Comparison of ENCODE assay signal across 9 mouse cellular contexts in the genomic region with DNA sequence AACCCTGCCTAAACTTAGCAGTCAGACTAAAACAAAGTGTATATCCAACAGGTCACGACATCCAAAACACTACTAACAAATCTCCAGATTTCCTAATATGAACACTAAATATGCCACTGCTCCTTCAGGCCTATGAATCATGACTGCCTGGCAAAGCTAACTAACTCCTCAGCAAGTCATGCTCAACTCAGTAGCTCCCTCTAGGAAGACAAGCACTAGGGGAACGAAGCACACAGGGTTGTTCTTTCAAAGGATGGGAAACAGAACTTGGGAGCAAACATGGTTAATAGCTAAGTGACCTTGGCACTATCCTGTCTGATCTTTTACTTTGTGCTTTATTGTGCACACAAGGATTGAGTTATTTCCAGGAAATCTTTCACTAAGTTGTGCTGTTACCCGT. TPM values are rescaled to one million over a fixed set of nuclear protein-coding genes. Genes with fewer than 3 reads are reported as not detected.
DNase-seq lines count a peak whose midpoint lies in the region; ATAC-seq and TF ChIP-seq lines count a peak whose summit lies in the region.
"Had no signal": no experiment of that assay in that cellular context is flagged by ENCODE, and none has a peak within 500 bp of the region (broad histone marks: within the 10 kb centered on the region; RNA-seq: fewer than 3 reads in every experiment).

No protein-coding gene starts in this region.

- H3K4me2 ChIP-seq in hindbrain, postnatal 0 days (ENCODE audit: low read depth, low read length): no peak overlapping the region
- H3K4me2 ChIP-seq in intestine, embryonic 14.5 days (ENCODE audit: low read length): no peak overlapping the region

- peak; percentile 42; the same call in 1 of the 2 replicates for ATAC-seq in hindbrain, postnatal 0 days
- no peak for ATAC-seq in intestine, embryonic 14.5 days (replicated peaks; ENCODE audit: low FRiP score, low TSS enrichment, low read depth)

- no peak overlapping the region for H3K4me3 ChIP-seq in hindbrain, postnatal 0 days (ENCODE audit: low read length)
- H3K4me3 ChIP-seq in hindbrain, embryonic 10.5 days: no peak overlapping the region
- no peak overlapping the region for H3K4me3 ChIP-seq in intestine, embryonic 14.5 days (ENCODE audit: low read depth, low read length)

- peaks cover 14% of the 10 kb centered on the region for H3K36me3 ChIP-seq in hindbrain, postnatal 0 days (ENCODE audit: insufficient read depth, low read length)
- peaks cover 46% of the 10 kb centered on the region for H3K36me3 ChIP-seq in hindbrain, embryonic 10.5 days
- peaks cover 46% of the 10 kb centered on the region for H3K36me3 ChIP-seq in intestine, embryonic 14.5 days (ENCODE audit: control insufficient read depth, insufficient read depth, low read length)

- no peaks in the 10 kb centered on the region for H3K4me1 ChIP-seq in hindbrain, postnatal 0 days (ENCODE audit: insufficient read depth, low read length)
- no peaks in the 10 kb centered on the region for H3K4me1 ChIP-seq in hindbrain, embryonic 10.5 days (replicated peaks)
- no peaks in the 10 kb centered on the region for H3K4me1 ChIP-seq in intestine, embryonic 14.5 days (replicated peaks; ENCODE audit: control insufficient read depth, insufficient read depth, low read length)

- no peak overlapping the region for H3K9ac ChIP-seq in hindbrain, postnatal 0 days (replicated peaks; ENCODE audit: low read length)
- H3K9ac ChIP-seq in intestine, embryonic 14.5 days (ENCODE audit: low read length): no peak overlapping the region

- TF ChIP-seq CTCF in hindbrain, postnatal 0 days (IDR thresholded peaks at IDR 0.05; ENCODE audit: low read depth): peak; percentile 65

- H3K27ac ChIP-seq in hindbrain, postnatal 0 days: no peak overlapping the region
- H3K27ac ChIP-seq in hindbrain, embryonic 10.5 days: no peak overlapping the region
- no peak overlapping the region for H3K27ac ChIP-seq in intestine, embryonic 14.5 days (ENCODE audit: low read depth)

- 63% methylated on average over 3 of the region's 3 CpGs for WGBS in hindbrain, postnatal 0 days
- WGBS in hindbrain, embryonic 10.5 days: 74% methylated on average over 3 of the region's 3 CpGs
- 60% methylated on average over 3 of the region's 3 CpGs for WGBS in intestine, embryonic 14.5 days

- no peaks in the 10 kb centered on the region for H3K9me3 ChIP-seq in hindbrain, postnatal 0 days (ENCODE audit: low read length)
- no peaks in the 10 kb centered on the region for H3K9me3 ChIP-seq in hindbrain, embryonic 10.5 days
- H3K9me3 ChIP-seq in intestine, embryonic 14.5 days (ENCODE audit: control insufficient read depth, low read length): no peaks in the 10 kb centered on the region

- no peaks in the 10 kb centered on the region for H3K27me3 ChIP-seq in hindbrain, postnatal 0 days (ENCODE audit: insufficient read depth, low read length)
- H3K27me3 ChIP-seq in hindbrain, embryonic 10.5 days (ENCODE audit: insufficient read depth, poor library complexity, severe bottlenecking): no peaks in the 10 kb centered on the region
- H3K27me3 ChIP-seq in intestine, embryonic 14.5 days (replicated peaks; ENCODE audit: control insufficient read depth, insufficient read depth, low read length): no peaks in the 10 kb centered on the region

- peak; percentile 31 for DNase-seq in hindbrain, postnatal 0 days (ENCODE audit: low spot score)
- no peak for DNase-seq in hindbrain, embryonic 10.5 days (ENCODE audit: low spot score)
- DNase-seq in 3T3-L1 (ENCODE audit: low read depth, low spot score) (peak; percentile 79), ES-CJ7 (ENCODE audit: low read depth, low spot score) (peak; percentile 70)
- DNase-seq in intestine, embryonic 14.5 days (ENCODE audit: low spot score): peak; percentile 40
- no peak for DNase-seq in cerebellum, adult 18-20 months
- DNase-seq in cerebellum, adult 11-12 months: no peak
- DNase-seq in spleen, postnatal 14 days (ENCODE audit: low spot score in 2 of 2): no peak
- DNase-seq: thymus, adult 18-20 months had no signal

RNA-seq across cellular contexts. Expression of gene Sf3b1, which starts 43.9 kb away (rescaled TPM):
- total RNA-seq in hindbrain, postnatal 0 days (2014; rRNA removed): 141 and 306 TPM in 2 replicates
- polyA plus RNA-seq in hindbrain, postnatal 0 days (2015; fragmentation: Nextera tagmentation; extraction: Ambion mirVana): 261 and 279 TPM in 2 replicates
- polyA plus RNA-seq in hindbrain, embryonic 10.5 days (2016; fragmentation: Nextera tagmentation; extraction: Ambion mirVana): 206 and 272 TPM in 2 replicates
- 293 and 313 TPM in 2 replicates for polyA plus RNA-seq in intestine, embryonic 14.5 days (2014; fragmentation: Nextera tagmentation; extraction: Ambion mirVana)

RNA-seq across cellular contexts. Expression of gene Ankrd44, which starts 57.2 kb away (rescaled TPM):
- total RNA-seq in hindbrain, postnatal 0 days (2014; rRNA removed): 41.9 and 82.9 TPM in 2 replicates
- polyA plus RNA-seq in hindbrain, postnatal 0 days (2015; fragmentation: Nextera tagmentation; extraction: Ambion mirVana): 13.7 and 13.8 TPM in 2 replicates
- polyA plus RNA-seq in hindbrain, embryonic 10.5 days (2016; fragmentation: Nextera tagmentation; extraction: Ambion mirVana): 11.0 and 11.9 TPM in 2 replicates
- polyA plus RNA-seq in intestine, embryonic 14.5 days (2014; fragmentation: Nextera tagmentation; extraction: Ambion mirVana): 15.3 and 16.0 TPM in 2 replicates

Comparison
In these comparisons a context has a peak if more than half of its experiments do, and no peak if none do; other contexts are left out.
1. DNase-seq: peak in hindbrain, postnatal 0 days (single experiment), 3T3-L1 (single experiment), ES-CJ7 (single experiment) and intestine, embryonic 14.5 days (single experiment); none in hindbrain, embryonic 10.5 days (single experiment), cerebellum, adult 18-20 months (0 of 2), cerebellum, adult 11-12 months (single experiment) and spleen, postnatal 14 days (0 of 2).